Mouse (Mus musculus) liver, embryonic 16.5 days (tissue): ENCODE measurements at regions not wholly inside any gene's neighbourhood (a gene's known extent, or its start where the extent isn't known, plus 50 kb on each side); places are given as distances from the start of the nearest gene placed in this dataset.
A peak's percentile ranks its signal among the peaks of the same experiment; 100 is the strongest.

ENCODE experiments used
- ATAC-seq: fragments of 200-750 bp; cut with Nextera tagmentation; 2 replicates; pipeline ENCODE4 v1.8.0; 2017; ENCODE audit warnings: low read depth, mild to moderate bottlenecking, moderate number of reproducible peaks, moderate library complexity
- H3K27ac ChIP-seq: fragments of 300-500 bp; sonication (generic); 2 replicates; pipeline ENCODE4 v1.5.1; 2014; ENCODE audit warnings: mild to moderate bottlenecking, low read length
- H3K27me3 ChIP-seq: fragments of 300-500 bp; sonication (generic); 2 replicates; pipeline ENCODE4 v1.6.1; 2014; ENCODE audit warnings: low read depth, low read length, mixed read lengths; ENCODE audit not compliant: control insufficient read depth, insufficient read depth
- H3K36me3 ChIP-seq: fragments of 300-500 bp; sonication (generic); 2 replicates; pipeline ENCODE4 v1.6.1; 2014; ENCODE audit warnings: mild to moderate bottlenecking; ENCODE audit not compliant: control insufficient read depth, insufficient read depth
- H3K4me1 ChIP-seq: fragments of 300-500 bp; sonication (generic); 2 replicates; pipeline ENCODE4 v1.6.1; 2014; ENCODE audit warnings: low read depth, low read length, mixed read lengths; ENCODE audit not compliant: control insufficient read depth
- H3K4me2 ChIP-seq: fragments of 300-500 bp; sonication (generic); 2 replicates; pipeline ENCODE4 v1.6.1; 2014; ENCODE audit warnings: low read depth, low read length, mixed read lengths
- H3K4me3 ChIP-seq: fragments of 300-500 bp; sonication (generic); 2 replicates; pipeline ENCODE4 v1.5.1; 2014; ENCODE audit warnings: low read depth, mild to moderate bottlenecking, low read length
- H3K9ac ChIP-seq: fragments of 300-500 bp; sonication (generic); 2 replicates; pipeline ENCODE4 v1.6.1; 2014; ENCODE audit warnings: low read depth, low read length
- H3K9me3 ChIP-seq: fragments of 300-500 bp; sonication (generic); replicated peaks from 2 replicates; pipeline ENCODE4 v1.6.1; 2016; ENCODE audit warnings: low read length; ENCODE audit not compliant: control insufficient read depth
- WGBS: fragments of 180-500 bp; shearing (Covaris S2); extraction: QIAGEN DNeasy Blood & Tissue Kit; methylation state at CpG from one replicate; pipeline ENCODE4 v1.1.7; 2014; ENCODE audit not compliant: insufficient replicate concordance; 5-methylcytosine and 5-hydroxymethylcytosine counted together

- Histone ChIP-seq H3K9ac (no peak overlapping the region), H3K4me3 (no peak overlapping the region), H3K27me3 (no peaks in the 10 kb centered on the region), H3K4me1 (no peaks in the 10 kb centered on the region), H3K36me3 (no peaks in the 10 kb centered on the region), H3K9me3 (no peaks in the 10 kb centered on the region), H3K4me2 (no peak overlapping the region), H3K27ac (no peak overlapping the region)
- peak; percentile 43; the same call in 1 of the 2 replicates for ATAC-seq
- WGBS, result 49% methylated on average over 2 of the region's 2 CpGs
These were observed 431.0 kb upstream of the Spred2 start for GRCm38 (mm10) chr11:19493089-19493756.

GRCm38 (mm10) chr11:19521721-19522120, 402.5 kb upstream of the Spred2 start:
- Histone ChIP-seq H3K9me3 (no peaks in the 10 kb centered on the region), H3K36me3 (no peaks in the 10 kb centered on the region), H3K4me2 (no peak overlapping the region), H3K9ac (no peak overlapping the region), H3K27ac (no peak overlapping the region), H3K4me1 (no peaks in the 10 kb centered on the region), H3K27me3 (no peaks in the 10 kb centered on the region), H3K4me3 (no peak overlapping the region)
- 52% methylated on average over 3 of the region's 3 CpGs for WGBS
- no peak for ATAC-seq

GRCm38 (mm10) chr11:19523853-19524487, 400.2 kb upstream of the Spred2 start:
- no peak overlapping the region for H3K27ac ChIP-seq
- no peaks in the 10 kb centered on the region for H3K27me3 ChIP-seq
- ATAC-seq, result no peak
- no peak overlapping the region for H3K9ac ChIP-seq
- no peaks in the 10 kb centered on the region for H3K4me1 ChIP-seq
- WGBS, result 49% methylated on average over 6 of the region's 6 CpGs
- H3K36me3 ChIP-seq, result no peaks in the 10 kb centered on the region
- H3K4me2 ChIP-seq, result no peak overlapping the region
- H3K4me3 ChIP-seq, result no peak overlapping the region
- H3K9me3 ChIP-seq, result no peaks in the 10 kb centered on the region

- no peak overlapping the region for H3K4me2 ChIP-seq
- H3K9ac ChIP-seq, result no peak overlapping the region
- no peaks in the 10 kb centered on the region for H3K36me3 ChIP-seq
- no peaks in the 10 kb centered on the region for H3K4me1 ChIP-seq
- no peaks in the 10 kb centered on the region for H3K9me3 ChIP-seq
- H3K27ac ChIP-seq, result no peak overlapping the region
- no peak overlapping the region for H3K4me3 ChIP-seq
- ATAC-seq, result no peak
- WGBS, result 51% methylated on average over 5 of the region's 5 CpGs
- H3K27me3 ChIP-seq, result no peaks in the 10 kb centered on the region
These were observed 395.0 kb upstream of the Spred2 start for GRCm38 (mm10) chr11:19529126-19529525.

- Histone ChIP-seq H3K27me3 (no peaks in the 10 kb centered on the region), H3K4me3 (no peak overlapping the region), H3K36me3 (no peaks in the 10 kb centered on the region), H3K27ac (no peak overlapping the region), H3K9ac (no peak overlapping the region), H3K4me1 (no peaks in the 10 kb centered on the region), H3K9me3 (no peaks in the 10 kb centered on the region), H3K4me2 (no peak overlapping the region)
- no peak for ATAC-seq
- WGBS, result 58% methylated on average over 3 of the region's 3 CpGs
These were observed 393.5 kb upstream of the Spred2 start for GRCm38 (mm10) chr11:19530652-19531051.

DNA sequence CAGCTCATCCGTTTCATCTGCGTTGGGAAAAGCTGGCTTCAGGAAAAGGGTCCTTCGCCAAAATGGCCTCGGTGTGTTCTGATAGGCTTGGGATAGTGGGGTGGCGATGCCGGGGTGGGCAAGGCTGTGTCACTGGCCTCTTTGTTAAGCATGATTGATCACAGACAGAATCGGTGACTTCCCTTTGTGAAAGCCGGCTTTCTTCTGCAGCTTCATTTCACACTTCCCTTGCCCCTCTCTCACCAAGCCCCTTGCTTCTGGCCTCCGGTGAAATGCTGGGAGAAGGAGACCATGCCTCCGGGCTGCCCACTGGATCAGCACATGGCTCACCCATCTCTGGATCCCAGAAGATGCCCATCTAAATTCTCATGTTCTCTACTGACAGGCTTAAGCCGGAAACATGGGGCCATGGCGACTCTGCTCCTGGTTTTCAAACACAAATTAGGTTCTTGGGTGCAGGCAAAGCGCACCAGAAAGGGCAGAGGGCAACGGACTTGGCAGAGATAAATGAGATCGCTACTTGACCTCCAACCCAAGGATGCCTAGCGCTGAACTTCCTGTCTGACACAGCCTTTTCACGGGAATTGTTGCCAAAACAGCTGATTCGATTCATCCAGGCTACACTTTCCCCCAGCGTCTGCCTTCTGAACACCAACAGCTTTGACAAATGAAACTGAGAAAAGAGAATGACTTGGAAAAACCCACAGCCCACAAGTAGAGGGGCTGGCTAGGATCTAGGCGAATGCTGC, 392.7 kb upstream of the Spred2 start:
- Histone ChIP-seq H3K27ac (no peak overlapping the region), H3K4me1 (no peaks in the 10 kb centered on the region), H3K9me3 (no peaks in the 10 kb centered on the region), H3K27me3 (no peaks in the 10 kb centered on the region), H3K36me3 (no peaks in the 10 kb centered on the region), H3K4me3 (no peak overlapping the region), H3K9ac (no peak overlapping the region), H3K4me2 (no peak overlapping the region)
- no peak for ATAC-seq
- 36% methylated on average over 20 of the region's 20 CpGs for WGBS

- Histone ChIP-seq H3K4me1 (no peaks in the 10 kb centered on the region), H3K9me3 (no peaks in the 10 kb centered on the region), H3K9ac (no peak overlapping the region), H3K27me3 (no peaks in the 10 kb centered on the region), H3K27ac (no peak overlapping the region), H3K4me2 (no peak overlapping the region), H3K36me3 (no peaks in the 10 kb centered on the region), H3K4me3 (no peak overlapping the region)
- ATAC-seq, result no peak
- WGBS, result 70% methylated on average over 7 of the region's 7 CpGs
These were observed 391.3 kb upstream of the Spred2 start for GRCm38 (mm10) chr11:19532867-19533266.

- 24% methylated on average over 1 of the region's 1 CpGs for WGBS
- Histone ChIP-seq H3K4me2 (no peak overlapping the region), H3K9ac (no peak overlapping the region), H3K36me3 (no peaks in the 10 kb centered on the region), H3K9me3 (no peaks in the 10 kb centered on the region), H3K27ac (no peak overlapping the region), H3K4me1 (no peaks in the 10 kb centered on the region), H3K27me3 (no peaks in the 10 kb centered on the region), H3K4me3 (no peak overlapping the region)
- no peak for ATAC-seq
These were observed 390.5 kb upstream of the Spred2 start for GRCm38 (mm10) chr11:19533701-19534100.

DNA sequence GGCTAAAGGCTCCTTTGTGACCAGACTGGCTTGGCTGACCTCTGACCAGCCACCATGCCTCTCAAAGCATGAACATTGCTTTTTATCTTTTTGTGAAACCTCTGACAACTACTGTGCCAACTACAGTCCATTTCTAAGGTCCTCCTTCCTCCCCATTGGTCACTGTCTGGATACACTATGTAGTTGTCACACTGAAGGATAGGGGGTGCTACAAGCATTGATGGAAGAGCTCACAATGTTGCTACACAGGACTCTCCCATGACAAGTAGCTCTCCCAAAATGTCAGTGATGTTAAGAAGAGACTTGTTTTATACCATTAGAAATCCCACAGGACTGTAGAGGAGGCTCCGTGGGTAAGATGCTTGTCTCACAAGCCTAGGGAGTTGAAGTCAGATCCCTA, 389.0 kb upstream of the Spred2 start:
- H3K4me2 ChIP-seq, result no peak overlapping the region
- no peaks in the 10 kb centered on the region for H3K9me3 ChIP-seq
- ATAC-seq, result no peak
- no peaks in the 10 kb centered on the region for H3K36me3 ChIP-seq
- H3K27ac ChIP-seq, result no peak overlapping the region
- no peaks in the 10 kb centered on the region for H3K27me3 ChIP-seq
- no peak overlapping the region for H3K4me3 ChIP-seq
- no peaks in the 10 kb centered on the region for H3K4me1 ChIP-seq
- 66% methylated on average over 1 of the region's 1 CpGs for WGBS
- H3K9ac ChIP-seq, result no peak overlapping the region
